Mouse (Mus musculus) splenic B cell, adult 2 months (primary cell): ENCODE measurements around the gene Rbbp4.

Experiments used
- DNase-seq: peaks from one replicate; pipeline ENCODE4 v3.0.0-alpha.2; 2011; ENCODE audit warnings: low read depth, low spot score
- H3K27me3 ChIP-seq: 2 replicates; pipeline ENCODE4 v1.6.1; 2012; ENCODE audit warnings: mild to moderate bottlenecking, low read length, moderate library complexity, mixed read lengths; ENCODE audit not compliant: control insufficient read depth, poor library complexity, insufficient read depth, severe bottlenecking
- H3K36me3 ChIP-seq: 2 replicates; pipeline ENCODE4 v1.6.1; 2012; ENCODE audit warnings: mild to moderate bottlenecking, low read length, moderate library complexity, mixed read lengths; ENCODE audit not compliant: control insufficient read depth, poor library complexity, insufficient read depth, severe bottlenecking

Gene Rbbp4

DNA sequence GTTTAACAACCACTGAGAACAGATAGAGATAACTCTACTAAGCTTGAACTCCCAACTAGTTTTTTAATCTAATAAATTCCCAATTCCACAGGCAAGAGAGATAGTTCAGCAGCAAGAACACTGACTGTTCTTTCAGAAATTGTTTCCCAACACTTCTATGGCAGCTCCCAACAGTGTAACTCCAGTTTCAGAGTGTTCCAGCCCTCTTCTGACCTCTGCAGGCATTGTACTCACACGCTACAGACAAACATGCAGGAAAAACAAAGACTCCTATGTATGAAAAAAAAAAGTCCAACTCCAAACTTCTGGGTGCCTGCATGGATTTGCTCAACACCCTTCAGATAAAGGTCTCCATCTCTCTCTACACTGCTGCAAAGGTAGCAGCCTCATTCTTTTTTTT is 2.3 kb downstream of the Rbbp4 start:
- peaks cover 3% of the 10 kb centered on the region; the same call in 1 of the 2 replicates for H3K36me3 ChIP-seq
- no peaks in the 10 kb centered on the region for H3K27me3 ChIP-seq
- DNase-seq = no peak

DNA sequence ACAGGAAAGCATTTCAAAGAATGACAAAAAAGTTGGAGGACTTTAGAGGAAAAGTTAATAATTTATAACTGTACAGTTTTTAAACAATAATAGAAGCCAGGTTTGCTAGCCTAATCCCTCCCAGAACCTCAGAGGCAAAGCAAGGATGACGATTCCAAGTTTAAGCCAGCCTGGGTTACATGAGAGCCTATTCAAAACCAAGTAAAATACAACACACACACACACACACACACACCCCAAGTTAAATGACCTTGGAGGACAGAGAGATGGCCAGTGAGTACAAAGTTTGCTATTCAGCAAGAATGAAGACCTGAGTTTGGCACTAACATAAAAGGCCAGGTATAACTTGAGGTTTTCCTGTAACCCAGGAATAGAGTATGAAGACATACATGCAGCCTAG is 9.0 kb downstream of the Rbbp4 start:
- Histone ChIP-seq H3K36me3 (peaks cover 8% of the 10 kb centered on the region; the same call in 1 of the 2 replicates), H3K27me3 (no peaks in the 10 kb centered on the region)
- DNase-seq = no peak

DNA sequence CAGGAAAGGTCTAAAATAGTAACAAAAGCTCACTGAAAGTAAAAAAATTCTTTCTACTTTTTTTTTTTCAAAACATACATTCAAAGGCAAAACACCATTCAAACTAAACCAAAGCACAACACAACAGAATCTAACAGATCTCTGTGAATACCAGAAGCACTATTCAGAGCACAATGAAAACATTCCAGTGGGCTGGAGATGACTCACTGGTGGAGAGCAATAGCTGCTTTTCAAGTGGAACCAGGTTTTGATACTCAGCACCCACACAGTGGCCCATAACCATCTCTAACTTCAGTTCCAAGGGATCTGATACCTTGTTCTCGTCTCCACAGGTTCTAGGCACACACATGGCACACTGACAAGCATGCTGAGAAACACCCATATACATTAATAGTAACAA is 10.4 kb downstream of the Rbbp4 start:
- Histone ChIP-seq H3K27me3 (no peaks in the 10 kb centered on the region), H3K36me3 (peaks cover 15% of the 10 kb centered on the region; the same call in 1 of the 2 replicates)
- DNase-seq = no peak

DNA sequence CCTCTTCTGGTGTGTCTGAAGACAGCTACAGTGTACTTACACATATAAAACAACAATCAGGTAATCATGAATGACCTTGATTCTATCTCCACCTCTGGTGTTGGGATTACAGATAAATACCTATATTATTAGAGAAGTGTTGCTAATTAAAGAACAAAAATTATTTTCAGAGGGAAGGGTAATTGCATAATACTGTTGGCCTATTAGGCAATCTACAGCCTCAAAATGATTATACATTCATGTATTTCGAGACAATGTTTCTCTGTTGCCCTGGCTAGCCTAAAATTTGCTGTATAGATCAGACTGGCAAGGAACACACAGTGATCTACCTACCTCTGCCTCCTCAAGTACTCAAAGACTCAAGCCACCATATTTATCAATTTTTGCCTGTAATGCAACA is 11.7 kb downstream of the Rbbp4 start:
- no peak for DNase-seq
- H3K27me3 ChIP-seq = no peaks in the 10 kb centered on the region
- H3K36me3 ChIP-seq = peaks cover 14% of the 10 kb centered on the region; the same call in 1 of the 2 replicates

DNA sequence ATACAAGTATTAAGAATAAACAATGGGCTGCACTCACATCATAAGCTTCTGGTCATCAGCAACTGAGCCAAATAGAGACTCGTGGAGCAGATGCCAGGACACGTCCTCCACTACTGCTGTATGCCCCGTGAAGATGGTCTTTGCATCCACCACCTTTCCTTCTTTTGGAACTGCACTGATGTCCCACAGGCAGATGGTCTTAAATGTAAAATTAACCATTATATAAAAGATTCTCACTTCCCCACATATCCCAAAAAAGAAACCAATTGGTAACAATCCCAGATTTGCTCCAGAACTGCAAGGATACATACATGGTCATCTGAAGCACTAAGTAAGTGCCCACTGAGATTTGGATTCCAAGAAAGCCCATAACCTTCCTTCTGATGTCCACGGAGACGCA is 13.1 kb downstream of the Rbbp4 start:
- Histone ChIP-seq H3K27me3 (no peaks in the 10 kb centered on the region), H3K36me3 (peaks cover 15% of the 10 kb centered on the region; the same call in 1 of the 2 replicates)
- no peak for DNase-seq

DNA sequence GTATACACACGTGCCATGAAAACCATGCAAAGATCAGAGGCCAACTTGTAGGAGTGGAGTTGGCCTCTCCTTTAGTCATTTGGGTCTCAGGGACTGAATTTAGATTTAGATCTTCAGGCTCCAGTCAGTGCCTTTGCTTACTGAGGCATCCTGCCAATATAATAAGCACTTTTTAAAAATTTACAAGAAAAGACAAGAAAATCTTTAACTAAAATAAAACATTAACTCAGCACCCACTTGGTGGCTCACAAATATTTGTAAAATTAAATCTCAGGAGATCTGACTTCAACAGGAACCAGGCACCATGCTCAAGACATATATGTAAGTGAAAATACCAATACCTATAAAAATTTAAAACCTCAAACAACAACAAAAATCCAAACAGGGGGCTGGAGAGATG is 14.3 kb downstream of the Rbbp4 start:
- DNase-seq = no peak
- peaks cover 19% of the 10 kb centered on the region for H3K36me3 ChIP-seq
- no peaks in the 10 kb centered on the region for H3K27me3 ChIP-seq

DNA sequence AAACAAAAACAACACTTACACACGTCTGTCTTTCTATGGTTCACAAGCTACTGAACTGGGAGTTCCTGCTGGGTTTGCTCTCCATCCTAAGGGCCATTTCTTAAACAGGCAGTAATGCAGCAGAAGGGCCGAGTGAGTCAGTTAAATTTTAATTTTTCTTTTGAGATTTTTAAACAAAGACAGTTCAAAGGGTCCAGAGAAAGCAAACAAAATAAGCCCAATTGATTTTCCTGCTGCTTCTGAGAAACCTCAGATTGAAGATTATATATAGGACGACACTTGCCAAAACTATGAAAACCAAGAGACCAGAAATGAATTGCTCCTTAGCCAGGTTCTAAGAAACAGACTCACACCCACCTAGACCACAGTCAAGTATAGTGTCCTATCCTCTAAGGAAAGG is 21.3 kb downstream of the Rbbp4 start:
- DNase-seq = no peak
- Histone ChIP-seq H3K27me3 (no peaks in the 10 kb centered on the region), H3K36me3 (peaks cover 21% of the 10 kb centered on the region)

DNA sequence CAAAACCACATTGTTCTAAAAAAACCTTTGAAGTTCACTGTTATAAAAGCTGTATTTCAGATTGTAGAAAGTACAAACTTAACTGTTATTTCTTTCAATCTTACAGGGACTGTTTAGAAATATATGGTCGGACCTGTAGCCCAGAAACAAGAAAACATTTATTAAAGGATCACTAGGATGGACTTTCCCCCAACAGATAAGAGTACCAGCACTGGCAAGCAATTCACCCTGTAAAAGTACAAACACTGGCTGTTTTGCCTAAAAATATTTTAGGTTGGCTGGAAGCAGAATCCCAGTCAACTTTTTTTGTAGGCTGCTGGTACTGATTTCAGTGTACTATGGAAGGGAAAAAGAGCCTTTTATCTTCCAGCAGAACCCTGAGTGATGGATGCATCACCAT is 27.2 kb downstream of the Rbbp4 start:
- no peaks in the 10 kb centered on the region for H3K27me3 ChIP-seq
- no peak for DNase-seq
- H3K36me3 ChIP-seq = peaks cover 8% of the 10 kb centered on the region; the same call in 1 of the 2 replicates

DNA sequence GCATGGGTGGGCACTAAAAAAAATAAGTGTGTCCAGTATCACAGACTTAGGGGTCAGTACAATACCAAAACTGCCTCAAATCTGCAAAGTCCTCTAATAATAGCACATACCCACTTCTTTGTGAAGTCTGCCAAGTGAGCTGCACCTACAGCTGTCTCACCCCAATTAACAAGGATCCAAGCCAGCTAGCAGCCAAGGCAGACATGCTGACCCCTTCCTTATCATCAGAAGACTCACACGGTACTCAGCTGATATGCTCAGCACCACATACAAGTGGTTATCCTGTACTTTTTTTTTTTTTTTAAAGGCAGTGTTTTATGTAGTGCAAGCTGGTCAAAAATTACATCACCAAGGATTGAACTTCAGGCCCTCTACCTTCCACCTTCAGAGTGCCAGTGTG is 30.9 kb downstream of the Rbbp4 start:
- DNase-seq = no peak
- 0 out of 2 replicates have a peak, but pooled peaks cover 5% of the 10 kb centered on the region for H3K36me3 ChIP-seq
- H3K27me3 ChIP-seq = no peaks in the 10 kb centered on the region

DNA sequence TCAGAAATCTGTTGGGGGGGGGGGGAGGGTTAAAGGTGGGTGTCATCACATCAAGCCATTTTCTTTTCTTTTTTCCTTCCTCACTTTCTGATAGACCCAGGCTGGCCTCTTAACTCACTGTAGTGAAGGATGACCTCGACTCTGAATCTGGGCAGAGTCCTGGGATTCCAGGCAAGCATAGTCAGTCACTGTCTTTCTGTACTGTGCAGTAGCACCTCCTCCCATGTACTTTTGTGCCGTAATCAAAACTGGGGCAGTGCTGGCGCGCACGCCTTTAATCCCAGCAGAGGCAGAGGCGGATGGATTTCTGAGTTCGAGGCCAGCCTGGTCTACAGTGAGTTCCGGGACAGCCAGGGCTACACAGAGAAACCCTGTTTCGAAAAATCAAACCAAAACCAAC is 31.4 kb downstream of the Rbbp4 start:
- no peaks in the 10 kb centered on the region for H3K27me3 ChIP-seq
- no peak for DNase-seq
- 0 out of 2 replicates have a peak, but pooled peaks cover 5% of the 10 kb centered on the region for H3K36me3 ChIP-seq

DNA sequence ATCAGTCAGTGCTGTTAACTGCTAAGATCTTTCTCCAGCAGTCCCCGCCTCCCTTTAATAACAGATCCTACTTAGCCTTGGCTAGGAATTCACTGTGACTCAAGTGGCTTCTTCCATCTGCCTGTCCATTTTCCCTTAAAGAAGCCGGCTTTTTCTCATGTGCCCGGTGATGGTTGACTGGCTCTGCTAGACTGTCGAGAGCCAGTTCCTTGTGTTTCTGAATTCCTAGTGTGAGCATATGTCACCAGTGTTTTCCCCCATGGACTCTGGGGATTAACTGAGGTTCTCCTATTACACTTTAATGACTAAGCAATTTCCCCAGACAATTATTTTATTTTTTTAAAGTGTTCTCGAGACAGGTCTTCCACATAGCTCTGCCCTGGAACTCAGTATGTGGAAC is 31.8 kb downstream of the Rbbp4 start:
- DNase-seq = no peak
- H3K27me3 ChIP-seq = no peaks in the 10 kb centered on the region
- 0 out of 2 replicates have a peak, but pooled peaks cover 5% of the 10 kb centered on the region for H3K36me3 ChIP-seq

DNA sequence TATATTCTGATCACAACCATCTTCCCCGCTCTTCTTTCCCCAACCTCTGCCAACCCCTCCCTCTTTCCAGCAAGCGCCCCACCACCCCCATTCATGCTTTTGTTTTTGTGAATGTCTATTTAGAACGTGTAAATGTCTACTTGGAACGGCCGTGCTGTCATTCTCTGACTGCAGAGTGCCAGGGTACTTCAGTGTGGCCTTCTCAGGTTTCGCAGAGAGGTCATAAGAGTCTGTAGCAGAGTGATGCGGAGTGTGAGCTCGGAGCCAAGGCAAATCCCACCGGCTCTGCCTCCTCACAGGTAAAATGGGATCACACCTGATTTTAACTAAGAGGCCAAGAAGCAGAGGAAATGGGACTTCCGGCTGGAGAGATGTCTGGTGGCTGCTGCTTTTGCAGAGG is 36.0 kb downstream of the Rbbp4 start:
- no peaks in the 10 kb centered on the region for H3K36me3 ChIP-seq
- no peaks in the 10 kb centered on the region for H3K27me3 ChIP-seq
- no peak for DNase-seq

DNA sequence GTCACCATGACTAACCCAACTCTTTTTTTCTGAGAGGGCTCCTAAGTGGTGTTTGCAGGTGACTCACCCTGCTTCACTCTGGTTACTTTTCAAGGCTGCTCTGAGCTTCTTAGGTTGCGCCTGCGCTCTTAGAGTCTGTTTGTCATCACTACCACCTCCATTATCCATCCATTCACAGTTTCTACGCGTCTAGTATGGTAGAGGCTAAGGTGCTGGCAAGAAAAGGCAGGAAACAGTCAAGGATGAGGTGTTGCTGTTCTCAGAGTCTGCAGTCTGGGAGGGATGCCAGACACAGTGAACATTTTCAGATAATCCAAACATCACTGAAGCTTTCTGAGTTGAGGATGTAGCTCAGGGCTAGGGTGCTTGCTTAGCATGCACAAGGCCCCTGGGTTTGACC is 37.4 kb downstream of the Rbbp4 start:
- H3K36me3 ChIP-seq = no peaks in the 10 kb centered on the region
- no peak for DNase-seq
- no peaks in the 10 kb centered on the region for H3K27me3 ChIP-seq

DNA sequence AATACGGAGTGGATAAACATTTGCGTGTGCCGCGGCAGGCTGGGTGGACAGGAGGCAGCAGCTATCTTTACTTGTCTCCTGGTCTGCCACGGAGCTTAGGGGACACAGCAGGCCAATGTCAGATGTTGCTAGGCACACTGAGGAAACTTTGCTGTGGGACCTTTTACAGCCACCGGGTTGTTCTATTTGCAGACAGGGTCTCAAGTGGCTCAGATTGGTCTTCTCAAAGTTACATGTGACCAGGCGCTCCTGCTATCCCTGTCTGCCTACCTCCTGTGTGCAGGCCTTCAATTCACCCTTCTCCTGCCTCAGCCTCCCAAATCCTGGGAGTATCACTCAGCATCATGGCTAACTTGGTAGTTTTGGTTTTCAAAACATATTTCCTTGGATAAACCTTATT is 39.1 kb downstream of the Rbbp4 start:
- Histone ChIP-seq H3K27me3 (no peaks in the 10 kb centered on the region), H3K36me3 (no peaks in the 10 kb centered on the region)
- no peak for DNase-seq

DNA sequence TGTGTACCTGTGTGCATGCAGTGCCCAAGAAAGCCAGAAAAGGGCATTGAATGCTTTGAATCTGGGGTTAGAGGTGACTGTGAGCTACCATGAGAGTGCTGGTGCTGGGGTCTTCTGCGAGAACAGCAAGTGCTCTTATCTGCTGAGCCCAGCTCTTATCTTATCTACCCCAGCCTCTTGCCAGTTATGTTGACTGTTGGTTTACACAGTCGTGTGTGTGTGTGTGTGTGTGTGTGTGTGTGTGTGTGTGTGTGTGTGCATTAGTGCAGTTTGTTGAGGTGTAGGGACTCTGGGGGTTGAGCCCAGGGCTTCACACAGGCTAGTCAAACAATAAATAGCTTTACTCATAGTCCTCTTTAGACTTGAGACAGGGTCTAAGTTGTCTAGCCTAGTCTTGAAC is 40.0 kb downstream of the Rbbp4 start:
- Histone ChIP-seq H3K27me3 (no peaks in the 10 kb centered on the region), H3K36me3 (no peaks in the 10 kb centered on the region)
- no peak for DNase-seq

DNA sequence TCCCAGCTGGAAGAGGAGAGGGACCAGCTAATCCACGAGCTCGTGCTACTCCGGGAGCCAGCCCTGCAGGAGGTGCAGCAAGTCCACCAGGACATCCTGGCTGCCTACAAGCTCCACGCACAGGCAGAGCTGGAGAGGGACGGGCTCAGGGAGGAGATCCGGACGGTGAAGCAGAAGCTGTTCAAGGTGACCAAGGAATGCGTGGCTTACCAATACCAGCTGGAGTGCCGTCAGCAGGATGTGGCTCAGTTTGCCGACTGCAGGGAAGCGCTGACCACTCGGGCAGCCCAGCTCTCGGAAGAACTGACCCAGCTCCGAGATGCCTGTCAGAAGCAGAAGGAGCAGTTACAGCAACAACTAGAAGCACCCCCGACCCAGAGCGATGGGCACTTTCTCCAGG is 41.5 kb downstream of the Rbbp4 start:
- no peaks in the 10 kb centered on the region for H3K27me3 ChIP-seq
- H3K36me3 ChIP-seq = no peaks in the 10 kb centered on the region
- no peak for DNase-seq
